Mouse (Mus musculus): Measurements from ENCODE around the gene Xpr1. TPM values are rescaled to one million over a fixed set of nuclear protein-coding genes. Genes with fewer than 3 reads are reported as not detected.

Gene Xpr1
- polyA plus RNA-seq (2015; fragmentation: Nextera tagmentation; extraction: Ambion mirVana), result 4.5 and 4.9 TPM in 2 replicates

GRCm38 (mm10) chr1:155416701-155417677 is at the start of gene Xpr1:
Gene Xpr1 (minus strand): TSS chr1:155417415.

GRCm38 (mm10) chr1:155243797-155244770 is 173.1 kb downstream of the Xpr1 start, which contains the start of gene BC034090:
Gene BC034090 (minus strand): TSS chr1:155244444.

Small RNA genes lying within 50 kb of the gene (microRNA-seq; reads per million reads assigned to microRNA genes)
- gene Gm22569, result not detected

Other genes with a start within 250 kb of the Xpr1 start
- gene BC034090, start 173.0 kb downstream of the Xpr1 start, polyA plus RNA-seq (2015; fragmentation: Nextera tagmentation; extraction: Ambion mirVana), result 5.7 and 6.8 TPM in 2 replicates
- gene Acbd6, start 140.7 kb upstream of the Xpr1 start, polyA plus RNA-seq (2015; fragmentation: Nextera tagmentation; extraction: Ambion mirVana), result 86.9 and 95.2 TPM in 2 replicates

Data from urinary bladder, postnatal 0 days (tissue).